Mouse (Mus musculus): ENCODE results near the gene Nfix.

- TF ChIP-seq ZC3H11A (IDR thresholded peaks at IDR 0.05; ENCODE audit: borderline replicate concordance, low read depth, low read length) = no peak
- TF ChIP-seq ZNF384 (IDR thresholded peaks at IDR 0.05; ENCODE audit: low read depth, low read length) = no peak
Observed at GRCm38 (mm10) chr8:84770100-84770953, 29.8 kb downstream of the Nfix start.

All from ES-E14 (cell line).